Mouse (Mus musculus) megakaryocyte, embryonic 14.5 days (primary cell): ENCODE measurements around the gene Pgam5. TPM values are rescaled to one million over a fixed set of nuclear protein-coding genes. Genes with fewer than 3 reads are reported as not detected.

Source experiments
- H3K27me3 ChIP-seq: replicated peaks from 2 replicates; pipeline ENCODE3; 2012; ENCODE audit warnings: inconsistent platforms
- H3K36me3 ChIP-seq: replicated peaks from 2 replicates; pipeline ENCODE3; 2012; ENCODE audit warnings: low read length, inconsistent platforms, mixed read lengths
- H3K4me1 ChIP-seq: 2 replicates; pipeline ENCODE4 v1.6.1; 2012; ENCODE audit warnings: inconsistent platforms
- H3K4me3 ChIP-seq: replicated peaks from 2 replicates; pipeline ENCODE3; 2012; ENCODE audit warnings: moderate library complexity, mild to moderate bottlenecking, inconsistent platforms
- H3K9me3 ChIP-seq: 2 replicates; pipeline ENCODE4 v1.6.1; 2012; ENCODE audit warnings: inconsistent platforms
- FLI1 ChIP-seq: IDR thresholded peaks from 2 replicates; pipeline ENCODE4 v1.6.1; 2012; ENCODE audit warnings: low read length, inconsistent platforms, mixed read lengths
- GATA1 ChIP-seq: IDR thresholded peaks from 3 replicates; pipeline ENCODE4 v1.6.1; 2012; ENCODE audit warnings: mixed read lengths, low read length, inconsistent platforms, borderline replicate concordance
- polyA plus RNA-seq: library from polyadenylated mRNA; stranded (reverse); fragments of >175 nt; gene quantifications from 2 replicates; pipeline ENCODE4 v1.2.3, GENCODE M21; 2012; ENCODE audit warnings: low replicate concordance; ENCODE audit not compliant: insufficient read depth

Pgam5 gene
- 0.82 and 2.8 TPM in 2 replicates for polyA plus RNA-seq

DNA sequence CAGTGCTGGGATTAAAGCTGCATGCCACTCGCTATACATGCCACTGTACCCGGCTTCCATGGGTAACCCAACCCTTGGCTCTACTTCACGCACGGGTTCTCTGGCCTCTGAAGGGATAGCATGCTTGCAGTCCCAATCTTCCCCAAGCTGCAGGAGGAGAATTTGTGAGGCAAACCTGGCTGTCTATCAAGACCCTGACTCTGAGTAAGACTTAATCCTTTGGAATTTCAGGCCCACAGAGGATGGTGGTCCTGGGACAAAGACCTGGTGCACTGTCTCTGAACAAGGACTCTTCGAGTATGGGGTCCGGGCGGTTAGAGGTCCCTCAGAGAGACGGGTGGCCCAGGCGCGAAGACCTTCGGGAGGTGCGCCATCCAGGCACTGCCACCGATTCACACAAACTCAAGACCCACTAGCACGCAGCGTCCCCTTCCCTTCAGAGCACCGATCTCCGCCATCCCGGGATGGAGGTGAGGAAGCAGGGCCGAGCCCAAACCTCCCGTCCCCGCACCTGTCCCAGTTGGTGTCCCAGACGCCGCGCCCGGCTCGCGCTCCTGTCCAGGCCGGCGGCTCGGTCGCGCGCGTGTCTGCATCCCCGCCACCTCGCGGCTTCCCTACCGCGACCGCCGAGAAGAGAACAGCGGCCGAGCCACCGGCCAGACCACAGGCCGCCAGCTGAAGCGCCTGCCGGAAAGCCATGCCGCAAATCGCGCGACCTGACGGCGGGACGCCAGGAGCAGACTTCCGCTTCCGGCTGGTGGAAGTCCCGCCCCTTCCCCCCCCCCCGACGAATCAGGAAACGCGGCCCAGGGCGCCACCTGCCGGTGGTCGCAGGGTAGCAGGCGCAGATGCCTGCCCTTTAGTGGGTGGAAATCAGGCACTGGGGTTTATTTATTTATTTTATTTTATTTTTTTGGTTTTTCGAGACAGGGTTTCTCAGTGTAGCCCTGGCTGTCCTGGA lies at the start of gene Pgam5:
Gene Pgam5 (minus strand): TSS at position 773 of the 961 bp plus-strand sequence.
- peaks cover 30% of the 10 kb centered on the region for H3K4me1 ChIP-seq
- TF ChIP-seq GATA1, result no peak
- no peak for TF ChIP-seq FLI1

DNA sequence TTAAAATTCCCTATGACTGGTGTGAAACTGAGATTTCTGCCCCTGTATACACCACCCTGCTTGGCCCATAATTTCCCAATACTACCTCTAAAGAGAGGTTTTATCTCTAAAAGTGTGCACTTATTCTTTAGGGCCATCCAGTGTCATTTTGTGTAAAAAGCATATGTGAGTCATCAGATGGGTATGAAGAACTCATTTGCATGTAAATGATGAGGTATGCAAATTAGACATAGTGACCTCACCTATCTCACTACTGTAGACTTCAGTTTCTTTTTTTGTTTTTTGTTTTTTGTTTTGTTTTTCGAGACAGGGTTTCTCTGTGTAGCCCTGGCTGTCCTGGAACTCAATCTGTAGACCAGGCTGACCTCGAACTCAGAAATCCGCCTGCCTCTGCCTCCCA lies 43.4 kb upstream of the Pgam5 start:
- peaks cover 14% of the 10 kb centered on the region for H3K4me1 ChIP-seq
- peaks cover 72% of the 10 kb centered on the region for H3K36me3 ChIP-seq
- no peaks in the 10 kb centered on the region for H3K27me3 ChIP-seq
- H3K4me3 ChIP-seq, result no peak overlapping the region
- H3K9me3 ChIP-seq, result no peaks in the 10 kb centered on the region
- no peak for TF ChIP-seq FLI1
- TF ChIP-seq GATA1, result no peak

More for the DNA sequence above, at the start of gene Pgam5:
- H3K4me3 ChIP-seq, result peak within 1 kb of the TSS; percentile 99
- no peaks in the 10 kb centered on the region for H3K27me3 ChIP-seq
- H3K9me3 ChIP-seq, result no peaks in the 10 kb centered on the region
- peaks cover 33% of the 10 kb centered on the region for H3K36me3 ChIP-seq

DNA sequence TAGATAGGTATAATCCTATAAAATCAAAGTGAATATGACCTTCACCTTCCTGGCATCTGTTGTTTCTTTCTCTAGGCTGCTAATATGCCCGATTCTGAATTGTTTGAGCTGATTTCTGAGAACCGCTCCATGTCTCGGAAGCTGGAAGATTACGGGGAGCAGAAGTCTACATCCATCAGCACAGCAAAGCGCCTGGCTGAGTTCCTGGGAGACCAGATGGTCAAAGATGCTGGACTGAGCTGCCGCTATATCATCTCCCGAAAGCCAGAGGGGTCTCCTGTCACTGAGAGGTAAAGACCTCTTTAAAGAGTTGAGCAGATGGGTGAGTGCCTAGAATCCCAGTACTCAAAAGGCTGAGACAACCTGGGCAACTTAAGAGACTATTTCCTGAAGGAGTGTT lies 39.1 kb upstream of the Pgam5 start:
- peaks cover 86% of the 10 kb centered on the region for H3K36me3 ChIP-seq
- TF ChIP-seq GATA1 (no peak), FLI1 (no peak)
- no peaks in the 10 kb centered on the region for H3K27me3 ChIP-seq
- peaks cover 14% of the 10 kb centered on the region for H3K4me1 ChIP-seq
- no peak overlapping the region for H3K4me3 ChIP-seq
- no peaks in the 10 kb centered on the region for H3K9me3 ChIP-seq

DNA sequence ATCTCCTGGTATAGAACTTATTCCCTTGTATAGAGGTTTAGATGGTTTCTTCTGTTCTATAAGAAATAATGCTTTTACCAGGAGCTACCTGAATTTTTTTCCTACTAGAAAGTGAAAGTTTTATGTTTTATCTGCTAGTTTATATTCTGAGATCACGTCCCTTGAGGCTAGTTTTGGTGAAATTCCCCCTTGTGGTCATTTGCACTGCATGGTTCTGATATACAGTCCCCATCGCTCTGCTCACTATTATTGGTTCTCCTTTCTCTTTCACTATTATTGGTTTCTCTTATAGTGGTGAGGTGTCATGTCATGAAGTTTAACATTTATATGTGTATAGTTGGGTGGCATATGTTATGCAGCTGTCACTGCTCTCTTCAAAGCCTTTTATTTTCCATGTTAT lies 30.9 kb upstream of the Pgam5 start:
- TF ChIP-seq GATA1, result no peak
- TF ChIP-seq FLI1, result no peak

GRCm38 (mm10) chr5:110296637-110297036 lies 26.9 kb upstream of the Pgam5 start:
- Histone ChIP-seq H3K9me3 (no peaks in the 10 kb centered on the region), H3K36me3 (peaks cover 85% of the 10 kb centered on the region), H3K4me3 (no peak overlapping the region), H3K4me1 (peaks cover 8% of the 10 kb centered on the region), H3K27me3 (no peaks in the 10 kb centered on the region)
- TF ChIP-seq FLI1 (no peak), GATA1 (no peak)

More for the DNA sequence above, 30.9 kb upstream of the Pgam5 start:
- no peaks in the 10 kb centered on the region for H3K27me3 ChIP-seq
- no peaks in the 10 kb centered on the region for H3K9me3 ChIP-seq
- no peaks in the 10 kb centered on the region for H3K4me1 ChIP-seq
- peaks cover 91% of the 10 kb centered on the region for H3K36me3 ChIP-seq
- no peak overlapping the region for H3K4me3 ChIP-seq

DNA sequence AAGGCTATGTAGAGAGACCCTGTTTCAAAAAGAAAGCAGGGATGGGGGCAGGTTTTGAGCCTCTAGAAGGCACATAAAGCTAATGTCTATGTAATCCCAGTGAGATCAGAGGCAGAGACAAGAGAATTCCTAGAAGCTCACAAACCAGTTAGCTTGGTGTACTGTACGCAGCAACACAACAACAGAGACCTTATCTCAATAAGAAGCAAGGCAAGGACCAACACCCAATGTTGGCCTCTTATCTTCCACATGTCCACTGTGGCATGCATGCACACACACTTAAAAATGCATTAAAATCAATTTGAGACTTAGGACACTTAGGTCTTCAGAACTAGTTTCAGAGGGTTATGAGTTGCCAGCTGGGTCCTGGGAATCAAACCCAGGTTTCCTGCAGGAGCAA lies 21.9 kb upstream of the Pgam5 start:
- no peaks in the 10 kb centered on the region for H3K9me3 ChIP-seq
- peaks cover 22% of the 10 kb centered on the region for H3K4me1 ChIP-seq
- H3K4me3 ChIP-seq, result no peak overlapping the region
- H3K36me3 ChIP-seq, result peaks cover 67% of the 10 kb centered on the region
- TF ChIP-seq GATA1, result no peak
- no peak for TF ChIP-seq FLI1
- H3K27me3 ChIP-seq, result no peaks in the 10 kb centered on the region

GRCm38 (mm10) chr5:110287084-110287475 lies 17.4 kb upstream of the Pgam5 start:
- TF ChIP-seq FLI1 (no peak), GATA1 (no peak)
- H3K4me1 ChIP-seq, result peaks cover 29% of the 10 kb centered on the region
- no peaks in the 10 kb centered on the region for H3K9me3 ChIP-seq
- peaks cover 29% of the 10 kb centered on the region for H3K36me3 ChIP-seq
- H3K4me3 ChIP-seq, result peak overlapping the region; percentile 78
- H3K27me3 ChIP-seq, result no peaks in the 10 kb centered on the region

DNA sequence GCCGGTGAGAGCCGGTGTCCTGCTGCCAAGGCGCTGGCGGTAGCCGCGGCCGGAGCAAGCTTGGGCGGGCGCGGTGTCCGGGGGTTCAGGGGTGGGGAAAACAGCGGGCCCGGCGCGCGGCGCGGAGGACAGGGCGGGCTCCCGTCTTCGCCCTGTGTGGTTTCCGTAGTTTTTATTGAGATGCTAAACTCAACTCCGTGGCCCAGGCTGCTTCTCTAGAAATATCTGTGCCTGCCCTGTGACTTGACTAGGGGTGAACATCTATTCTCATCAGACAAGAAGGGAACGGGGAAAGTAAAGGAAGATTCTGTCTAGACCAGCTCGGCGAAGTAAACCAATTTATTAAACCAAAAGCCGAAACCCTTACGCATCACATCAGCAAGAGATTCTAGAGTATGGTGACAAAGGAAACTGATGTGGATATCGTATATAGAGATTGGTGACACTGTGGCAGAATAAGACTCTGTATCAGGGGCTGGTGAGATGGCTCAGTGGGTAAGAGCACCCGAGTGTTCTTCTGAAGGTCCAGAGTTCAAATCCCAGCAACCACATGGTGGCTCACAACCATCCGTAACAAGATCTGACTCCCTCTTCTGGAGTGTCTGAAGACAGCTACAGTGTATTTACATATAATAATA lies 16.9 kb upstream of the Pgam5 start:
- TF ChIP-seq GATA1 (no peak), FLI1 (no peak)
- Histone ChIP-seq H3K27me3 (no peaks in the 10 kb centered on the region), H3K9me3 (no peaks in the 10 kb centered on the region), H3K36me3 (peaks cover 25% of the 10 kb centered on the region), H3K4me1 (peaks cover 29% of the 10 kb centered on the region), H3K4me3 (peak overlapping the region; percentile 95)

DNA sequence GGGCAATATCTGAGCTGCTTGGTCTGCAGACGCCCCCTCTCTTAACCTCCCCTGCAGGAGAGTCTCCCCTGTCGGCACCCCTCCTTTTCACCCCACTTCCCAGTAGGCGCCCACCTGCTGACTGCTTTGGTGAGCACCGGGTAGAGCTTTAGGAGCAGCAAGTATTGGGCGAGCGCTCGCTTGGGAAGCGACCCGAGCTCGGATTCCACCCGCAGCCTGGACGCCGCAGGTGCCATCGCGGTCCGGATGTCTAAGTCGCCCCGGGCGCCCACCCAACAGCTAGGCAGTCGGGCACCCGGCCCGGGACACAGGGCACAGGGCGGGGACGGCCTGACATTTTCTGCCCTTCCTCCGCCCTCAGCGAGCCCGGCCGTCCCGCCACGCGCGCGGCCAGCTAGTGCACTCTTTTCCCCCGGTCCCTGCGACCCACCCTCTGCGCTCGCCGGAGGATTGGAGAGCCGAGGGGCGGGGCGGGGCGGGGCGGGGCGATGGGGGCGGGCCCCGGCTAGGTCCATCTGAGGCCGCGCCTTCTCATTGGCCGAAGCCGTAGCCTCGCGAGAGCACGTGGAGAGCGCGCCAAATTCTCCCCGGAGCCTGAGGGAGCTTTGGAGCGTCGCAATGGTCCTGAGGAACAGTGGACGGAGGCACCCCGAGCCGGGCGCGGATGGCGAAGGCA lies 16.2 kb upstream of the Pgam5 start, which contains the start of the genes Pxmp2 and Pole:
Gene Pxmp2 (minus strand): TSS at position 417 of the 676 bp plus-strand sequence.
Gene Pole (plus strand): TSS at position 537 of the 676 bp plus-strand sequence.
- no peaks in the 10 kb centered on the region for H3K9me3 ChIP-seq
- H3K36me3 ChIP-seq, result peaks cover 18% of the 10 kb centered on the region
- peaks cover 29% of the 10 kb centered on the region for H3K4me1 ChIP-seq
- peak within 1 kb of the TSS; percentile 95 for H3K4me3 ChIP-seq
- TF ChIP-seq FLI1 (no peak), GATA1 (no peak)
- no peaks in the 10 kb centered on the region for H3K27me3 ChIP-seq
